Mouse (Mus musculus): ENCODE data around the gene Olfr479.
"Not testable (repeated sequence)": the region's sequence is repeated elsewhere in the genome, so short reads cannot be mapped to it uniquely, and the experiment has no call there.

Olfr479 gene

DNA sequence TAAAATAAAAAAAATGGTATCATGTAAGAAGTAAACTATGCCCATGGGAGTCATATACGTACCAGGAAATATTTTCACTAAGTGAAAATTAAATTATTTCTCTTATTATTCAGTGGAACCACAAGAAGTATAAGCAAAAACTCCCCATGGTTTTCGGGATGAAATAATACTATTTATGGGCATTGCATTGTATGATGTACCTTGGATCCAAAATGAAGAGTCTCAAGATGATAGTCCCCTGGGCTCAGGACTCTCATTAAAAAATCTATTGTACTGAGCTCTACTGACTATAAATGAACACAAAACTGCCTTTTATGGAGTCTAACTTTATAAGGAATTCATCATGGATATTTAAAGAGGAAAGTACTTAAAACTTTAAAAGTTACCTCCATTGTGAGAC, at the start of gene Olfr479:
Olfr479 (plus strand) TSS at position 301 of the 400 bp plus-strand sequence.
- no peak for DNase-seq

GRCm38 (mm10) chr7:108014256-108014655, 36.2 kb upstream of the Olfr479 start:
- not testable (repeated sequence) for DNase-seq

DNA sequence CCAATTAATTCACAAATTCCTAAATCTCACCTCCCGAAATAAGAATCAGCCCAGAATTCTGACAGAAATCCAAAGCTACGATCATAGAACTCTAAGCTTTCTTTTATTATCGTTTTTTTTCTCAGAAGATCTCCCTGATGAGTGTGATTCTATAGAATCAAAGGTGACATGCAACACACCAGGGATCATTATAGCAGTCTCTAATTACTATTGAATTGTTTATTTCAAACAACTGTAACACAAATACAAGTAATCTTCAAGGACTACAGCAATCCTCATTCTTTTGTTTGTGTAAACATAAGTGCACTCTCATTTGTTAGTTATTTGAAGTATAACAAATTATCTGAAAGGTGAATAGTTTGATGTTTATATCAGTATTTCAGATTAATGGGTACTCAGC, 16.6 kb upstream of the Olfr479 start, which contains the start of gene Olfr478:
Olfr478 (minus strand) TSS at position 101 of the 400 bp plus-strand sequence.
- no peak for DNase-seq

GRCm38 (mm10) chr7:108067246-108067645, 16.8 kb downstream of the Olfr479 start, which contains the start of gene Olfr480:
TSS of gene Olfr480 (minus strand) at chr7:108067346.
- DNase-seq, result no peak

DNA sequence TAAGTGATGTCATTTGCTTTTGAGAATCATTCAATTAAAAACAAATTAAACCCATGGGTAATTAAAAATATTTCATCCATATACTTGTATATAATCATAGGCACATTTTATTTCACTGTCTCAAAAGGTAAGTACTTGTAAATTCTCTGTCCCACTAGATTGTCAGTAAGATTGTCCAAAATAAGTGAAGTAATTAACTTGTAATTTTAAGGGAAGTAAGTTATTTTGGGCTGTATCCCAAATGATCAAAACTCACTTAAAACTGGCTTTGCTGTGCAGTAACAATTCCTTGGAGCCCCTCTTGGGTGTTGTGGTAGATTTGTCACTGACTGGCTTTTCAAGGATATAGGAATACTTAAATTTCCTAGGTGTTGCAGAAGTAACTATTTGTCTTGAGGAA, 29.1 kb downstream of the Olfr479 start, which contains the start of gene Olfr481:
Olfr481 (plus strand) TSS at position 301 of the 400 bp plus-strand sequence.
- DNase-seq, result no peak

GRCm38 (mm10) chr7:108097486-108097885, 47.0 kb downstream of the Olfr479 start, which contains the start of gene Olfr482:
TSS of gene Olfr482 (minus strand) at chr7:108097586.
- DNase-seq, result no peak

DNA sequence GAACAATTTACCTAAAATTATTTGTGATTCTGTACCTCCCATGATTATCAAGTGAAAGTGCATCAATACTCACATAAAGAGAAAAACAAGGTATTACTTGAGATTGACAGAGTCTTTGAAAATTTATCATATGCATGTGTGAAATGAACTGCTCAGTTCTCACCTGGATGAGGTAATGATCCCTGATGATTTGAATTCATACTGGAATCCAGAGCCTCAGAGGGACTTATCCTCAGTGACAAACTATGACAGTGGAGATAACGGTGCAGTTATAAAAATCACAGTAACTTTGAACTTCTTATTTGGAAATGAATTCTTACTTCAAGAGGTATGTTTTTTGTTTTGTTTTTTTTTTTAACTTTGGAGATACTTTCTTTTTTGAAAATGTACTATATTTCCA, 50.1 kb downstream of the Olfr479 start, which contains the start of gene Olfr483:
Olfr483 (plus strand) TSS at position 301 of the 400 bp plus-strand sequence.
- no peak for DNase-seq

Data from cerebellum, postnatal 36 days (tissue).